Mouse (Mus musculus): ENCODE measurements at regions not wholly inside any gene's neighbourhood (a gene's known extent, or its start where the extent isn't known, plus 50 kb on each side); places are given as distances from the start of the nearest gene placed in this dataset.

GRCm38 (mm10) chr12:97921349-97922264 is 337.7 kb downstream of the Galc start:
- H3K4me2 ChIP-seq (ENCODE audit: low read depth, low read length, severe bottlenecking), result no peak overlapping the region
- WGBS, result 45% methylated on average over 21 of the region's 21 CpGs

GRCm38 (mm10) chr12:97918416-97918815 is 340.8 kb downstream of the Galc start:
- no peak overlapping the region for H3K27ac ChIP-seq (ENCODE audit: low read depth, low read length)
- no peak overlapping the region for H3K9ac ChIP-seq (ENCODE audit: low read length)
- DNase-seq (ENCODE audit: low spot score), result no peak
- WGBS, result 93% methylated on average over 3 of the region's 3 CpGs
- no peaks in the 10 kb centered on the region for H3K36me3 ChIP-seq (ENCODE audit: control insufficient read depth, insufficient read depth, low read length)
- no peaks in the 10 kb centered on the region for H3K27me3 ChIP-seq (ENCODE audit: control insufficient read depth, insufficient read depth, low read length)
- H3K4me3 ChIP-seq (ENCODE audit: low read depth, low read length), result no peak overlapping the region
- no peak overlapping the region for H3K4me2 ChIP-seq (ENCODE audit: low read depth, low read length, severe bottlenecking)
- no peaks in the 10 kb centered on the region for H3K4me1 ChIP-seq (replicated peaks; ENCODE audit: control insufficient read depth, insufficient read depth, low read length)
- H3K9me3 ChIP-seq (ENCODE audit: control insufficient read depth, low read length), result no peaks in the 10 kb centered on the region
- ATAC-seq (replicated peaks; ENCODE audit: low FRiP score), result no peak

More at GRCm38 (mm10) chr12:97921349-97922264, 337.7 kb downstream of the Galc start:
- Histone ChIP-seq H3K4me3 (ENCODE audit: low read depth, low read length) (no peak overlapping the region), H3K36me3 (ENCODE audit: control insufficient read depth, insufficient read depth, low read length) (no peaks in the 10 kb centered on the region), H3K27ac (ENCODE audit: low read depth, low read length) (no peak overlapping the region), H3K9ac (ENCODE audit: low read length) (no peak overlapping the region), H3K4me1 (replicated peaks; ENCODE audit: control insufficient read depth, insufficient read depth, low read length) (no peaks in the 10 kb centered on the region), H3K27me3 (ENCODE audit: control insufficient read depth, insufficient read depth, low read length) (no peaks in the 10 kb centered on the region), H3K9me3 (ENCODE audit: control insufficient read depth, low read length) (no peaks in the 10 kb centered on the region)
- ATAC-seq (replicated peaks; ENCODE audit: low FRiP score), result peak; percentile 53
- no peak for DNase-seq (ENCODE audit: low spot score)

GRCm38 (mm10) chr12:97915026-97915425 is 344.2 kb downstream of the Galc start:
- no peak overlapping the region for H3K4me2 ChIP-seq (ENCODE audit: low read depth, low read length, severe bottlenecking)
- H3K27ac ChIP-seq (ENCODE audit: low read depth, low read length), result no peak overlapping the region
- no peaks in the 10 kb centered on the region for H3K9me3 ChIP-seq (ENCODE audit: control insufficient read depth, low read length)
- no peak overlapping the region for H3K9ac ChIP-seq (ENCODE audit: low read length)
- H3K27me3 ChIP-seq (ENCODE audit: control insufficient read depth, insufficient read depth, low read length), result no peaks in the 10 kb centered on the region
- ATAC-seq (replicated peaks; ENCODE audit: low FRiP score) (no peak; the same call in 1 of the 2 replicates), DNase-seq (ENCODE audit: low spot score) (no peak)
- H3K36me3 ChIP-seq (ENCODE audit: control insufficient read depth, insufficient read depth, low read length), result no peaks in the 10 kb centered on the region
- 53% methylated on average over 4 of the region's 4 CpGs for WGBS
- no peak overlapping the region for H3K4me3 ChIP-seq (ENCODE audit: low read depth, low read length)
- H3K4me1 ChIP-seq (replicated peaks; ENCODE audit: control insufficient read depth, insufficient read depth, low read length), result no peaks in the 10 kb centered on the region

GRCm38 (mm10) chr12:97912730-97913129 is 346.5 kb downstream of the Galc start:
- no peak for ATAC-seq (replicated peaks; ENCODE audit: low FRiP score)
- WGBS, result 92% methylated on average over 1 of the region's 1 CpGs
- no peaks in the 10 kb centered on the region for H3K4me1 ChIP-seq (replicated peaks; ENCODE audit: control insufficient read depth, insufficient read depth, low read length)

GRCm38 (mm10) chr12:97899266-97899665 is 360.0 kb downstream of the Galc start:
- DNase-seq (ENCODE audit: low spot score), result no peak
- ATAC-seq (replicated peaks; ENCODE audit: low FRiP score), result no peak
- 81% methylated on average over 5 of the region's 5 CpGs for WGBS
- no peak overlapping the region for H3K27ac ChIP-seq (ENCODE audit: low read depth, low read length)
- H3K36me3 ChIP-seq (ENCODE audit: control insufficient read depth, insufficient read depth, low read length), result no peaks in the 10 kb centered on the region
- no peak overlapping the region for H3K4me2 ChIP-seq (ENCODE audit: low read depth, low read length, severe bottlenecking)
- H3K9me3 ChIP-seq (ENCODE audit: control insufficient read depth, low read length), result no peaks in the 10 kb centered on the region
- H3K9ac ChIP-seq (ENCODE audit: low read length), result no peak overlapping the region
- no peaks in the 10 kb centered on the region for H3K27me3 ChIP-seq (ENCODE audit: control insufficient read depth, insufficient read depth, low read length)
- no peaks in the 10 kb centered on the region for H3K4me1 ChIP-seq (replicated peaks; ENCODE audit: control insufficient read depth, insufficient read depth, low read length)
- H3K4me3 ChIP-seq (ENCODE audit: low read depth, low read length), result no peak overlapping the region

More at GRCm38 (mm10) chr12:97912730-97913129, 346.5 kb downstream of the Galc start:
- Histone ChIP-seq H3K27ac (ENCODE audit: low read depth, low read length) (no peak overlapping the region), H3K9ac (ENCODE audit: low read length) (no peak overlapping the region), H3K4me3 (ENCODE audit: low read depth, low read length) (no peak overlapping the region), H3K9me3 (ENCODE audit: control insufficient read depth, low read length) (no peaks in the 10 kb centered on the region), H3K36me3 (ENCODE audit: control insufficient read depth, insufficient read depth, low read length) (no peaks in the 10 kb centered on the region), H3K27me3 (ENCODE audit: control insufficient read depth, insufficient read depth, low read length) (no peaks in the 10 kb centered on the region), H3K4me2 (ENCODE audit: low read depth, low read length, severe bottlenecking) (no peak overlapping the region)
- DNase-seq (ENCODE audit: low spot score), result no peak

- H3K9ac ChIP-seq (ENCODE audit: low read length), result no peak overlapping the region
- no peak for DNase-seq (ENCODE audit: low spot score)
Observed at GRCm38 (mm10) chr12:97898178-97898577, 361.1 kb downstream of the Galc start.

GRCm38 (mm10) chr12:97895981-97896380 is 363.3 kb downstream of the Galc start:
- Histone ChIP-seq H3K36me3 (ENCODE audit: control insufficient read depth, insufficient read depth, low read length) (no peaks in the 10 kb centered on the region), H3K27ac (ENCODE audit: low read depth, low read length) (no peak overlapping the region), H3K4me3 (ENCODE audit: low read depth, low read length) (no peak overlapping the region), H3K4me2 (ENCODE audit: low read depth, low read length, severe bottlenecking) (no peak overlapping the region), H3K27me3 (ENCODE audit: control insufficient read depth, insufficient read depth, low read length) (no peaks in the 10 kb centered on the region), H3K4me1 (replicated peaks; ENCODE audit: control insufficient read depth, insufficient read depth, low read length) (no peaks in the 10 kb centered on the region), H3K9me3 (ENCODE audit: control insufficient read depth, low read length) (no peaks in the 10 kb centered on the region), H3K9ac (ENCODE audit: low read length) (no peak overlapping the region)
- no peak for DNase-seq (ENCODE audit: low spot score)
- no peak for ATAC-seq (replicated peaks; ENCODE audit: low FRiP score)
- 81% methylated on average over 2 of the region's 2 CpGs for WGBS

More at GRCm38 (mm10) chr12:97898178-97898577, 361.1 kb downstream of the Galc start:
- no peak for ATAC-seq (replicated peaks; ENCODE audit: low FRiP score)
- Histone ChIP-seq H3K36me3 (ENCODE audit: control insufficient read depth, insufficient read depth, low read length) (no peaks in the 10 kb centered on the region), H3K4me2 (ENCODE audit: low read depth, low read length, severe bottlenecking) (no peak overlapping the region), H3K27me3 (ENCODE audit: control insufficient read depth, insufficient read depth, low read length) (no peaks in the 10 kb centered on the region), H3K27ac (ENCODE audit: low read depth, low read length) (no peak overlapping the region), H3K9me3 (ENCODE audit: control insufficient read depth, low read length) (no peaks in the 10 kb centered on the region), H3K4me3 (ENCODE audit: low read depth, low read length) (no peak overlapping the region), H3K4me1 (replicated peaks; ENCODE audit: control insufficient read depth, insufficient read depth, low read length) (no peaks in the 10 kb centered on the region)
- WGBS, result 85% methylated on average over 2 of the region's 2 CpGs

GRCm38 (mm10) chr12:97888801-97889455 is 370.3 kb downstream of the Galc start:
- Histone ChIP-seq H3K4me2 (ENCODE audit: low read depth, low read length, severe bottlenecking) (peak overlapping the region; percentile 24; the same call in 1 of the 2 replicates), H3K27ac (ENCODE audit: low read depth, low read length) (no peak overlapping the region), H3K27me3 (ENCODE audit: control insufficient read depth, insufficient read depth, low read length) (no peaks in the 10 kb centered on the region), H3K36me3 (ENCODE audit: control insufficient read depth, insufficient read depth, low read length) (no peaks in the 10 kb centered on the region), H3K9ac (ENCODE audit: low read length) (peak overlapping the region; percentile 9; the same call in 1 of the 2 replicates), H3K4me1 (replicated peaks; ENCODE audit: control insufficient read depth, insufficient read depth, low read length) (peaks cover 3% of the 10 kb centered on the region; the same call in 1 of the 2 replicates), H3K9me3 (ENCODE audit: control insufficient read depth, low read length) (no peaks in the 10 kb centered on the region), H3K4me3 (ENCODE audit: low read depth, low read length) (no peak overlapping the region)
- ATAC-seq (replicated peaks; ENCODE audit: low FRiP score), result peak; percentile 62; the same call in 1 of the 2 replicates
- DNase-seq (ENCODE audit: low spot score), result no peak
- WGBS, result 12% methylated on average over 12 of the region's 12 CpGs
